Mouse (Mus musculus): Measurements from ENCODE around the gene Pth2. TPM values are rescaled to one million over a fixed set of nuclear protein-coding genes. Genes with fewer than 3 reads are reported as not detected.
"Not testable (repeated sequence)": the region's sequence is repeated elsewhere in the genome, so short reads cannot be mapped to it uniquely, and the experiment has no call there.

Pth2 gene
- total RNA-seq, 2 experiments from 2014 or later: not detected

- ATAC-seq (replicated peaks; ENCODE audit: low FRiP score, low TSS enrichment, poor library complexity, severe bottlenecking): no peak
Observed at GRCm38 (mm10) chr7:45167761-45168445, 12.9 kb upstream of the Pth2 start.

- no peak for ATAC-seq (replicated peaks; ENCODE audit: low FRiP score, low TSS enrichment, poor library complexity, severe bottlenecking)
Observed at GRCm38 (mm10) chr7:45168656-45169055, 12.1 kb upstream of the Pth2 start.

DNA sequence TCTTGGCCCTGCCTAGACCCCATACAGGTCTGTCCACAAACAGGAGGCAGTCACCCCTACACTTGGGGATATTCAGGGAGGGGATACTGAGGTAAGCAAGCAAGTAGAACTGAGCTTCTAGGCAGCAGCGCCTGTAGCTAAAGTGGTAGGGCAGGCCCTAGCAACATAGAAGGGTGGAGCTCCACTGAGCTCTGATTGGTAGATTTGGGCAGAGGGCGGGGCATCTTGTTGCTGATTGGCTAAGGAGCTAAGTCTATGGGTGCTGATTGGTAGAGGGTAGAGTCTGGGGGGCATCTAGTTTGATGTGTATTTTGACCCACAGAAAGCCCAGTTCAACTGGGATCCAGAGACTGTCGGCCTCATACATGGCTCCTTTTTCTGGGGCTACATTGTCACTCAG is 11.3 kb upstream of the Pth2 start:
- no peak for ATAC-seq (replicated peaks; ENCODE audit: low FRiP score, low TSS enrichment, poor library complexity, severe bottlenecking)

- ATAC-seq (replicated peaks; ENCODE audit: low FRiP score, low TSS enrichment, poor library complexity, severe bottlenecking): peak; percentile 10; the same call in 1 of the 2 replicates
Observed at GRCm38 (mm10) chr7:45172974-45173373, 7.8 kb upstream of the Pth2 start.

- not testable (repeated sequence) for ATAC-seq (replicated peaks; ENCODE audit: low FRiP score, low TSS enrichment, poor library complexity, severe bottlenecking)
Observed at GRCm38 (mm10) chr7:45173772-45174171, 7.0 kb upstream of the Pth2 start.

GRCm38 (mm10) chr7:45174567-45175280 is 6.1 kb upstream of the Pth2 start:
- ATAC-seq (replicated peaks; ENCODE audit: low FRiP score, low TSS enrichment, poor library complexity, severe bottlenecking): no peak

GRCm38 (mm10) chr7:45175398-45175797 is 5.4 kb upstream of the Pth2 start:
- no peak for ATAC-seq (replicated peaks; ENCODE audit: low FRiP score, low TSS enrichment, poor library complexity, severe bottlenecking)

- no peak for ATAC-seq (replicated peaks; ENCODE audit: low FRiP score, low TSS enrichment, poor library complexity, severe bottlenecking)
Observed at GRCm38 (mm10) chr7:45175929-45176328, 4.9 kb upstream of the Pth2 start.

- ATAC-seq (replicated peaks; ENCODE audit: low FRiP score, low TSS enrichment, poor library complexity, severe bottlenecking): no peak
Observed at GRCm38 (mm10) chr7:45176356-45176755, 4.4 kb upstream of the Pth2 start.

DNA sequence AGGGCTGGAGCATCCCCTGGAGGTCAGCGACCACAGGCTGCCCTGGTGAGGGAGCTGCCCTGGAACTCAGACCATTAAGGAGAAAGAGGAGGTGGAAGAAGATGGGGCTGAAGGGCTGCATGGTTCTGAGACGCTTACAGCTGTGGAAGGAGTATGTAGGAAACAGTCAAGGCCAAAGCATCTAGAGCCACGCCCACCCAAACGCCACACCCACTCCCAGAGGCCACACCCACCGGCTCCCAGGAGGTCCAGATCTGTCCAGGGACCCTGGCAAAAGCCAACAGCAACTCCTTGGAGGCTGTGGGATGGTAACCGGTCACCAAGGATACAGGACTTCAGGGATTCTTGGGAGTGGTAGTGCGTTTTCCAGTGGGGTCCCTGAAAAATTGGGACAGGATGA is 2.2 kb upstream of the Pth2 start:
- ATAC-seq (replicated peaks; ENCODE audit: low FRiP score, low TSS enrichment, poor library complexity, severe bottlenecking): no peak

- no peak for ATAC-seq (replicated peaks; ENCODE audit: low FRiP score, low TSS enrichment, poor library complexity, severe bottlenecking)
Observed at GRCm38 (mm10) chr7:45179469-45179868, 1.3 kb upstream of the Pth2 start, which contains the start of gene Gfy. Gene Gfy (minus strand): TSS chr7:45179569.

GRCm38 (mm10) chr7:45181540-45181939 is 745 bp downstream of the Pth2 start:
- peak; percentile 11; the same call in 1 of the 2 replicates for ATAC-seq (replicated peaks; ENCODE audit: low FRiP score, low TSS enrichment, poor library complexity, severe bottlenecking)

DNA sequence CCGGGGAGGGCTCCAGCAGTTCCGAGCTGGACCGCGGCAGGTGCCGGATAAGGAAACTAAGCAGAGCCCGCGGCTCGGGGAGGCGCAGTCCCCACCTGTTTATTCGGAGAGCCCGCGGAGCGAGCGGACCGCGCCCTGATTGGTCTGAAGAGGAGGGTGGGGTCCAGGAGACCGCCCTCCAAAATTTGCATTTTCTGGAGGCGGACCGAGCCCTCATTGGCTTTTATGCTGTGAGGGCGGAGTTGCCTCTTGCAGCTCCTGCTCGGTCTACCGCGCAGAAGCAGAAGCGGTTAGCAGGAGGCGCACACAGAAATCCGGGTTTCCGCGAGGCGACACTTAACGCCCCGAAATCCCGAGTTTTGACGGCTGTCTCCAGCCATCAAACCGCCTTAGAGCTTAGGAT is 1.4 kb downstream of the Pth2 start:
- peak; percentile 93 for ATAC-seq (replicated peaks; ENCODE audit: low FRiP score, low TSS enrichment, poor library complexity, severe bottlenecking)

DNA sequence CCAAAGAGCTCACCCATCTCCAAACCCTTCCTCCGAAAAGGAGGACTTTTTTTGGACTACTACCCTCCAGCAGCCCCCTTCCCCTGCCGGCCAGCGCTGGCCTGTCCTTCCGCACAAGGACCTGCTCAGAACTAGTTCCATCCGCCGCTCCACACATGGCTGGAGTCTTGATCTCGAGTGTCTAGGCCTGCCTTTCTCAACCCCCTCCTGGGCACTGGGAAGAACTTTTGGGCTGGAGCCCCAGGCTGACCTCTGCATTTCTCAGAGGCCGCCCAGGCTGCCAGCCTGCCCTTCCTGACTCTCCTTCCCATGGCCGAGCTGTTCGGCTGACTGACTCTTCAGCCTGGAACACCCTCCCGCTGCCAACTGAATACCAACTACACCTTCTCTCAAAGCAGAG is 1.8 kb downstream of the Pth2 start:
- ATAC-seq (replicated peaks; ENCODE audit: low FRiP score, low TSS enrichment, poor library complexity, severe bottlenecking): no peak

DNA sequence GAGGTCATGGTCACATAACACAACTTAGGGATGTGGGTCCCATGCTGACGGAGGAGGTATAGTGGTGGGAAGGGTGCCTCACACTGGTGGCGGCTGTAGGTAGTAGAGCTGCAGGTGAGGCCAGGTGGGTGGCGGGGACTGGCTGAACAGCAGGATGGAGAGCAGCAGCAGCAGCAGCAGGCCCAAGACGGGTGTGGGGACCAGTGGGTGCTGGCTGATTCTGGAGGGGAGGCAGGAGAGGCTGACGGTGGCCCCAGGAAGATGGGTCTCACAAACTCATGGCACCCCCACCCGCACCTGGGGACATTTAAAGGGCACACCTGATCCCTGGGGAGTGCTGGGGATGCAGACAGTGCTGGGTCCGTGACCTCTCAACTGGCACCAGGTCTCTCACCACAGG is 2.9 kb downstream of the Pth2 start:
- no peak for ATAC-seq (replicated peaks; ENCODE audit: low FRiP score, low TSS enrichment, poor library complexity, severe bottlenecking)

DNA sequence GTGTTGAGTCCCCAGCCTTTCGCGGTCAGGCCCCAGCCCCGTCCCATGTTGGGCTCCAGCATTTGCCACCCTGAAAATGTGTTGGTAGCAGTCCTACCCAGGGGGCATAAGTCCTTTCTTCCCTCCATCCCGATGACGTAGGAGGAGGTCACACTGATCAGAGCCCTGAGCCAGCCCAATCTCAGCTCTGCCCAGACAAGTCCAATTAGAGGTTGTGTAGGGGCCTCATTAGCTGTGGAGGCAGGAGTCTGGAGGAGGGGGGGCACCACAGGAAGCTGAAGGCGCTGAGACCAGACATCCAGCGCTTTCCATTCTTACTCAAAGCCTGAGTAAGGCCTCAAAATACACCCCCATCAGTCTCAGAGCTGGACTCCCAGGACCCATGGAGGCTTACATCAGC is 5.1 kb downstream of the Pth2 start:
- ATAC-seq (replicated peaks; ENCODE audit: low FRiP score, low TSS enrichment, poor library complexity, severe bottlenecking): no peak

GRCm38 (mm10) chr7:45189600-45189999 is 8.8 kb downstream of the Pth2 start:
- ATAC-seq (replicated peaks; ENCODE audit: low FRiP score, low TSS enrichment, poor library complexity, severe bottlenecking): no peak

DNA sequence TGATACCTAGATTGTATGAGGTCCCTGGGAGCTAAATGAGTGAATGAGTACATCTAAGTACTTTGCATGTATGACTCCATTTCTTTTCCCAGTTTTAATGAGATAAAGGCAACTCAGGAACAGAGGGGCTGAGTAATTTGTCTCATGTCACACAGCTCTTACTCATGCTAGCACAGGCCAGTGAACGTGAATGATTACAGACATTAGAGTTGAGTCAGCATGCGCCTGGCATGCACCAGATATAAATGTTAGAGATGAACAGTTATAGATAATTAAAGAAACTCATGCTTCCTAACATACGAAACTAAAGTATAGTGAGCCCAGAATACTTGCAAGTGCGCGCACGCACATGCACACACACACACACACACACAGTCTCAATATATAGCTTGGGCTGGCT is 9.4 kb downstream of the Pth2 start:
- ATAC-seq (replicated peaks; ENCODE audit: low FRiP score, low TSS enrichment, poor library complexity, severe bottlenecking): 0 out of 2 replicates have a peak, but pooled peaks have one; percentile 17

GRCm38 (mm10) chr7:45191161-45191560 is 10.4 kb downstream of the Pth2 start:
- no peak for ATAC-seq (replicated peaks; ENCODE audit: low FRiP score, low TSS enrichment, poor library complexity, severe bottlenecking)

- peak; percentile 27; the same call in 1 of the 2 replicates for ATAC-seq (replicated peaks; ENCODE audit: low FRiP score, low TSS enrichment, poor library complexity, severe bottlenecking)
Observed at GRCm38 (mm10) chr7:45191803-45192363, 11.1 kb downstream of the Pth2 start.
